ENCODE assay signal across 10 mouse cellular contexts in the genomic region with DNA sequence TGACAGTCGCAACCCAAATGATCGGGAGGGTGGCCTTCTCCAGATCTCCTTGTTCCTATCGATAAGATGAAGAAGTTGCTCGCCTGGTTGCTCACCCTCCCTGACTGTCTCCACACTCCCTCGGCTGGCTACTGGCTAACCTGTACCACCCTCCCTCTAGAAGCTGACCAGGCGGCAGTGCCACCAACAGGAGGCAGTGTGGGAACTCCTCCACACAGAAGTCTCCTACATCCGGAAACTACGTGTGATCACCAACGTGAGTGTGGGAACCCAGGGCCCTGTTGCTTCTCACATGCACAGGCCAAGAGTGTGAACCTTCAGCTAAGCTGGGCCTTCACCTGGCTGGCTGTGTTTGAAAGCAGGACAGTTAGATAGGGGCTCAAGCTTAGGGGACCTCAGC. TPM values are rescaled to one million over a fixed set of nuclear protein-coding genes. Genes with fewer than 3 reads are reported as not detected.
DNase-seq lines count a peak whose midpoint lies in the region; ATAC-seq and TF ChIP-seq lines count a peak whose summit lies in the region.
"Had no signal": no experiment of that assay in that cellular context is flagged by ENCODE, and none has a peak within 500 bp of the region (broad histone marks: within the 10 kb centered on the region; RNA-seq: fewer than 3 reads in every experiment).

No protein-coding gene starts in this region.

- no peaks in the 10 kb centered on the region for H3K9me3 ChIP-seq in heart, embryonic 13.5 days
- H3K9me3 ChIP-seq in hindbrain, postnatal 0 days (ENCODE audit: low read length), result no peaks in the 10 kb centered on the region
- no peaks in the 10 kb centered on the region for H3K9me3 ChIP-seq in liver, embryonic 12.5 days (replicated peaks)

- ATAC-seq in heart, embryonic 13.5 days (ENCODE audit: extremely low read depth, insufficient number of reproducible peaks, low FRiP score, low TSS enrichment), result no peak
- no peak for ATAC-seq in hindbrain, postnatal 0 days
- no peak for ATAC-seq in liver, embryonic 12.5 days

- intact Hi-C loops in left cerebral cortex, postnatal 10 days (cut with DNase I), result no loop called here

- peak; percentile 41; the same call in 1 of the 2 replicates for TF ChIP-seq CTCF in hindbrain, postnatal 0 days (IDR thresholded peaks at IDR 0.05; ENCODE audit: low read depth)

- H3K4me2 ChIP-seq in heart, embryonic 13.5 days, result peak overlapping the region; percentile 88
- no peak overlapping the region for H3K4me2 ChIP-seq in hindbrain, postnatal 0 days (ENCODE audit: low read depth, low read length)
- H3K4me2 ChIP-seq in liver, embryonic 12.5 days, result peak overlapping the region; percentile 97

- H3K4me3 ChIP-seq in heart, embryonic 13.5 days, result no peak overlapping the region
- no peak overlapping the region for H3K4me3 ChIP-seq in hindbrain, postnatal 0 days (ENCODE audit: low read length)
- H3K4me3 ChIP-seq in liver, embryonic 12.5 days, result peak overlapping the region; percentile 63

- H3K4me1 ChIP-seq in heart, embryonic 13.5 days, result peaks cover 23% of the 10 kb centered on the region
- peaks cover 14% of the 10 kb centered on the region for H3K4me1 ChIP-seq in hindbrain, postnatal 0 days (ENCODE audit: insufficient read depth, low read length)
- peaks cover 58% of the 10 kb centered on the region for H3K4me1 ChIP-seq in liver, embryonic 12.5 days

- peaks cover 8% of the 10 kb centered on the region; the same call in 1 of the 2 replicates for H3K27me3 ChIP-seq in heart, embryonic 13.5 days (replicated peaks)
- H3K27me3 ChIP-seq in hindbrain, postnatal 0 days (ENCODE audit: insufficient read depth, low read length), result no peaks in the 10 kb centered on the region
- H3K27me3 ChIP-seq in liver, embryonic 12.5 days (replicated peaks), result no peaks in the 10 kb centered on the region

- H3K27ac ChIP-seq in heart, embryonic 13.5 days (replicated peaks), result no peak overlapping the region
- no peak overlapping the region for H3K27ac ChIP-seq in hindbrain, postnatal 0 days
- peak overlapping the region; percentile 98 for H3K27ac ChIP-seq in liver, embryonic 12.5 days

- DNase-seq in heart, adult 11 months, result no peak
- DNase-seq in ES-CJ7 (ENCODE audit: low read depth, low spot score), result peak; percentile 78
- no peak for DNase-seq in hindbrain, postnatal 0 days (ENCODE audit: low spot score)
- no peak for DNase-seq in adrenal gland, postnatal 36 days
- DNase-seq in left cerebral cortex, postnatal 10 days (ENCODE audit: extremely low spot score in 1 of 2, low spot score in 2 of 2), result no peak
- DNase-seq: layer of hippocampus, adult 9-11 months; retina, postnatal 1 day; thymus, adult 18-20 months had no signal

- H3K36me3 ChIP-seq in heart, embryonic 13.5 days, result peaks cover 95% of the 10 kb centered on the region
- H3K36me3 ChIP-seq in hindbrain, postnatal 0 days (ENCODE audit: insufficient read depth, low read length), result peaks cover 10% of the 10 kb centered on the region; the same call in 1 of the 2 replicates
- H3K36me3 ChIP-seq in liver, embryonic 12.5 days, result peaks cover 82% of the 10 kb centered on the region

- no peak overlapping the region for H3K9ac ChIP-seq in heart, embryonic 13.5 days
- H3K9ac ChIP-seq in hindbrain, postnatal 0 days (replicated peaks; ENCODE audit: low read length), result no peak overlapping the region
- H3K9ac ChIP-seq in liver, embryonic 12.5 days, result peak overlapping the region; percentile 74

- 61% methylated on average over 9 of the region's 9 CpGs for WGBS in heart, embryonic 13.5 days
- 62% methylated on average over 9 of the region's 9 CpGs for WGBS in hindbrain, postnatal 0 days
- WGBS in liver, embryonic 12.5 days (ENCODE audit: insufficient replicate concordance), result 46% methylated on average over 9 of the region's 9 CpGs

RNA-seq across cellular contexts. Expression of a gene that starts 9.0 kb away (rescaled TPM):
- polyA plus RNA-seq in heart, embryonic 13.5 days (2015; fragmentation: Nextera tagmentation; extraction: Ambion mirVana), result 0.73 and 0.80 TPM in 2 replicates
- 0.22 and 1.6 TPM in 2 replicates for total RNA-seq in hindbrain, postnatal 0 days (2014; rRNA removed)
- 0.48 and 0.62 TPM in 2 replicates for polyA plus RNA-seq in hindbrain, postnatal 0 days (2015; fragmentation: Nextera tagmentation; extraction: Ambion mirVana)
- 0.74 and 0.87 TPM in 2 replicates for polyA plus RNA-seq in liver, embryonic 12.5 days (2016; fragmentation: Nextera tagmentation; extraction: Ambion mirVana)
- total RNA-seq in adrenal gland, postnatal 36 days (2021), result 1 to 10 TPM; 1.7 to 3.0 TPM
- total RNA-seq in left cerebral cortex, postnatal 10 days (2021), result 1 to 10 TPM; 3.9 to 4.7 TPM

RNA-seq across cellular contexts. Expression of a gene that starts 34.4 kb away (rescaled TPM):
- polyA plus RNA-seq in heart, embryonic 13.5 days (2015; fragmentation: Nextera tagmentation; extraction: Ambion mirVana), result 11.6 and 12.7 TPM in 2 replicates
- total RNA-seq in hindbrain, postnatal 0 days (2014; rRNA removed), result 20.7 and 21.0 TPM in 2 replicates
- 13.1 and 13.3 TPM in 2 replicates for polyA plus RNA-seq in hindbrain, postnatal 0 days (2015; fragmentation: Nextera tagmentation; extraction: Ambion mirVana)
- polyA plus RNA-seq in liver, embryonic 12.5 days (2016; fragmentation: Nextera tagmentation; extraction: Ambion mirVana), result 7.7 and 8.4 TPM in 2 replicates
- 10 to 100 TPM; 10.0 to 13.5 TPM for total RNA-seq in adrenal gland, postnatal 36 days (2021)
- total RNA-seq in left cerebral cortex, postnatal 10 days (2021), result 10 to 100 TPM; 43.3 to 46.9 TPM

RNA-seq across cellular contexts. Expression of a gene that starts 45.4 kb away (rescaled TPM):
- polyA plus RNA-seq in heart, embryonic 13.5 days (2015; fragmentation: Nextera tagmentation; extraction: Ambion mirVana), result 0.87 and 1.1 TPM in 2 replicates
- 0.47 and 1.4 TPM in 2 replicates for total RNA-seq in hindbrain, postnatal 0 days (2014; rRNA removed)
- polyA plus RNA-seq in hindbrain, postnatal 0 days (2015; fragmentation: Nextera tagmentation; extraction: Ambion mirVana), result 0.71 and 0.79 TPM in 2 replicates
- polyA plus RNA-seq in liver, embryonic 12.5 days (2016; fragmentation: Nextera tagmentation; extraction: Ambion mirVana), result 2.6 and 2.9 TPM in 2 replicates
- total RNA-seq in adrenal gland, postnatal 36 days (2021), result 1 to 10 TPM; 1.2 to 1.5 TPM
- under 1 TPM; 0.32 to 0.41 TPM for total RNA-seq in left cerebral cortex, postnatal 10 days (2021)

RNA-seq across cellular contexts. Expression of a gene that starts 51.9 kb away (rescaled TPM):
- not detected in 2 replicates for polyA plus RNA-seq in heart, embryonic 13.5 days (2015; fragmentation: Nextera tagmentation; extraction: Ambion mirVana)
- total RNA-seq in hindbrain, postnatal 0 days (2014; rRNA removed), result not detected in 2 replicates
- not detected in 2 replicates for polyA plus RNA-seq in hindbrain, postnatal 0 days (2015; fragmentation: Nextera tagmentation; extraction: Ambion mirVana)
- polyA plus RNA-seq in liver, embryonic 12.5 days (2016; fragmentation: Nextera tagmentation; extraction: Ambion mirVana), result 0.05 TPM in 1 of 2 replicates, not detected in the other
- not detected for total RNA-seq in adrenal gland, postnatal 36 days (2021)
- not detected for total RNA-seq in left cerebral cortex, postnatal 10 days (2021)
